Mouse (Mus musculus): ENCODE data around the gene Fdxr. TPM values are rescaled to one million over a fixed set of nuclear protein-coding genes. Genes with fewer than 3 reads are reported as not detected.

Fdxr gene
- polyA plus RNA-seq, 1 experiment: not detected

DNA sequence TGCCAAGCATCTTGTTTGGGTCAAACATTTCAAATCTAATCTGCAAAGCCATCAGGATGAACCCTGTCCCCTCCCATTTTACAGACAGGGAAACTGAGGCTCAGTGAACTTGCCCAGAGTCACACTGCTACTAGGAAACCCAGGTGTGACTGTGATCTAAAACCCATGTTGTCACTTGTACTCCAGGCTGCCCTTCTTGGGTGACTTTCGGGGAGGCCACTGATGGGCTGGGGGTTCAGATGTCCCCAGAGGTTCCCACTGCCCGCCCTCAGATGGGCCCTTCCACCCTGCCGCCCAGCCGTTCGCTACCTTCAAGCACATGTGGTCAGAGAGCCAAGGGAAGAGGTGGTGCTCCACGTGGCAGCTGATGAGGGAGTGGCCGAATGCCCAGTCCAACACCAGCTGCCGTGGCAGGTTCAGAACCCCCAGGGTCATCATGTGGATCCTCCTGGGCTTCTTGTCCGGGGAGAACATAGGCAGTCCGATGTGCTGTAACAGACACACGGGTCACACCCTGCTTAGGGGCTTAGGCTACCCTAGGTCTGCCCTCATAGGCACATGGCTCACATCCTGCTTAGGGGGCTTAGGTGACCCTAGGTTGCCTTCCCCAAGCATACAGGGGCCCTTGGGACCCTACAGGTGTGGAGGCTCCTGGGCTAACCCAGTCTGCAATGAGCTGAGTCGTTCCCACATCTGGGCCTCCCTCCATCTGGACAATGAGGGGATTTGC, 7.2 kb upstream of the Fdxr start:
- Histone ChIP-seq H3K4me3 (ENCODE audit: insufficient read depth, low read depth, low read length) (no peak overlapping the region), H3K4me1 (ENCODE audit: control insufficient read depth, insufficient read depth, low read length) (peaks cover 23% of the 10 kb centered on the region; the same call in 1 of the 2 replicates), H3K27ac (ENCODE audit: insufficient read depth, low read depth, low read length) (no peak overlapping the region)
- 86% methylated on average over 12 of the region's 12 CpGs for WGBS
- TF ChIP-seq CTCF (IDR thresholded peaks at IDR 0.05; ENCODE audit: insufficient read depth, low read depth, low read length) (no peak), POLR2A (IDR thresholded peaks at IDR 0.05; ENCODE audit: insufficient read depth, low read depth, low read length) (no peak)

DNA sequence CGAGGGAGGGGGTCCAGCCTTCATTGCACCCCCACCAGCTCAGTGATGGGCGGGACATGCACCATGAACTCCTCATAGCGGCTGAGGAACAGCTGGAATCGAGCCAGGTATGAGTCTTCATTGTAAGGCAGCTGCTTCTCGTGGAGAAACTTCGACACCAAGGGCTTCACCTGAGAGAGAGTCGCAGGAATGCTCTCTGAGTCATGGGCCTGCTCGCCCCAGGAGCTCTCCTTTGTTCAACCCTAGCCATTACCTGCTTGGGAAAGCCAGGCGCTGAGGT, 6.6 kb upstream of the Fdxr start:
- WGBS: 80% methylated on average over 9 of the region's 9 CpGs
- Histone ChIP-seq H3K27ac (ENCODE audit: insufficient read depth, low read depth, low read length) (0 out of 2 replicates have a peak overlapping the region, but pooled peaks have one; percentile 32), H3K4me3 (ENCODE audit: insufficient read depth, low read depth, low read length) (no peak overlapping the region), H3K4me1 (ENCODE audit: control insufficient read depth, insufficient read depth, low read length) (peaks cover 23% of the 10 kb centered on the region; the same call in 1 of the 2 replicates)
- TF ChIP-seq CTCF (IDR thresholded peaks at IDR 0.05; ENCODE audit: insufficient read depth, low read depth, low read length) (no peak), POLR2A (IDR thresholded peaks at IDR 0.05; ENCODE audit: insufficient read depth, low read depth, low read length) (no peak)

DNA sequence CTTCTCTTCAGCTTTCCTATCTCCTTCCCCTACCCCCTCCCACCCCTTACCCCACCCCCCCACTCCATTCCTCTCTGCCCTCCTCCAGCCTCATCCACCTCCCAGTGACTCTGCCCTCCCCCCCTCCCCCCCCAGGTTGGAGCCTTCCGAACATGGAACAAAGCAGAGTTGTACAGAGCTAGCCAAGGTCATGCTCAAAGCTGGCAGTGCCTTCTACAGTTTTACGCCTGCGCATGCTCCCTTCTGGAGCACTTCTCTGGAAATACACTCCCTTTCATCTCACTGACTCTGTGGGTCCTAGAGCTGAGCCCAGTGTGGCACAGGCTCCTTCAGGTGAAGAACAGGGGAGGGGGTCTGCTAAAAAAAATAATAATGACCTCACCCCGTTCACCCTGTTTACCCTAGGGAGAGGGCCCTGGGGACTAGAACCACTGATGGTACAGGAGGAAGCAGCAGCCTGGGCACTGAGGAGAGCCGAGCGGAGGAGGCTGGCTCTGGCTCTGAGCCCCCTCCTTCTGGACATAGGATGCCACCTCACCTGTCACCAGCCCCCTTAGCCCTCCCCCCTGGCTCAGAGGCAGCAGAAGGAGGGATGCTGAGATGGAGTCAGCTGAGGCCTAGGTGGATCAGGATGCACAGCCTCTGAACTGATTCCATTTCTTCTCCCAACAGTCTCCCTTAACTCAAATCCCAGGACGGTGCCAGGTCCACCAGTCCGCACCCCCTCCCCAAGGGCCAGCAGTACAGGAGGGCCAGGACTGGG, 6.1 kb upstream of the Fdxr start:
- 0 out of 2 replicates have a peak overlapping the region, but pooled peaks have one; percentile 32 for H3K27ac ChIP-seq (ENCODE audit: insufficient read depth, low read depth, low read length)
- WGBS: 66% methylated on average over 8 of the region's 8 CpGs
- no peak for TF ChIP-seq POLR2A (IDR thresholded peaks at IDR 0.05; ENCODE audit: insufficient read depth, low read depth, low read length)
- no peak for TF ChIP-seq CTCF (IDR thresholded peaks at IDR 0.05; ENCODE audit: insufficient read depth, low read depth, low read length)
- peaks cover 23% of the 10 kb centered on the region; the same call in 1 of the 2 replicates for H3K4me1 ChIP-seq (ENCODE audit: control insufficient read depth, insufficient read depth, low read length)
- no peak overlapping the region for H3K4me3 ChIP-seq (ENCODE audit: insufficient read depth, low read depth, low read length)

DNA sequence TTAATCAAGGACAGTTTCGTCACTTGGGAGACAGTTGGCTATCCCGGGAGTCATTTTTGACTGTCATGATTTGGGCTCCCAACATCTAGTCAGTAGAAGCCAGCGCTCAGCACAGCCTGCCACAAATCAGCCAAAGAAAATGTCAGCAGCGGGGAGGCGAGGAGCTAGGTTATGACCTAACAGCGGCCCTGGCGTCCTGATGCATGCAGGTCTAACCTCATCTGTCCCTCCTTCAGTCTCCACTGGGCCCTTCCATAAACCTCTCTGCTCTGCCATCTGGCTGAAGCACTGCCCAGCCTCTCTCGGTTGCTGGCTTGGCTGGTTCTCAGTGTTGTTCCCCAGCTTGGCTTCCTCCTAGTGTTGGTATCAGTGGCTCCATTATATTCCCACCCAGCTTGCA, 5.4 kb upstream of the Fdxr start:
- Histone ChIP-seq H3K4me3 (ENCODE audit: insufficient read depth, low read depth, low read length) (no peak overlapping the region), H3K27ac (ENCODE audit: insufficient read depth, low read depth, low read length) (peak overlapping the region; percentile 62), H3K4me1 (ENCODE audit: control insufficient read depth, insufficient read depth, low read length) (peaks cover 23% of the 10 kb centered on the region; the same call in 1 of the 2 replicates)
- TF ChIP-seq CTCF (IDR thresholded peaks at IDR 0.05; ENCODE audit: insufficient read depth, low read depth, low read length): no peak
- no peak for TF ChIP-seq POLR2A (IDR thresholded peaks at IDR 0.05; ENCODE audit: insufficient read depth, low read depth, low read length)
- WGBS: 66% methylated on average over 8 of the region's 8 CpGs

DNA sequence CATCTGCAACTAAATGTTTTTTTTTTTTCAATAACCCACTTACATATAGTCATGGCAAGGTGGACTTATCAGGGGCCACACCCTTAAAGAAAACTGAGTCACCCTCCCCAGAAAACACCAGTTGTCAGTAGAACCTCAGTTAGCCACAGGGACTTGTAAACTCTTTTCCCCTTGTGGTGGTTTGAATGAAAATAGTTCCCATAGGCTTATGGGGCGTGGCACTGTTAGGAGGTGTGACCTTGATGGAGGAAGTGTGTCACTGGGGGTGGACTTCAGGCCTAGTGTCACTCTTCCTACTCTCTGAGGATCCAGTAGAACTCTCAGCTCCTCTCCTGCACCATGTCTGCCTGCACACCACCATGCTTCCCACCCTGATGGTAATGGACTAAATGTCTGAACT, 2.9 kb upstream of the Fdxr start:
- Histone ChIP-seq H3K27ac (ENCODE audit: insufficient read depth, low read depth, low read length) (no peak overlapping the region), H3K4me1 (ENCODE audit: control insufficient read depth, insufficient read depth, low read length) (peaks cover 26% of the 10 kb centered on the region), H3K4me3 (ENCODE audit: insufficient read depth, low read depth, low read length) (no peak overlapping the region)
- TF ChIP-seq CTCF (IDR thresholded peaks at IDR 0.05; ENCODE audit: insufficient read depth, low read depth, low read length): no peak
- TF ChIP-seq POLR2A (IDR thresholded peaks at IDR 0.05; ENCODE audit: insufficient read depth, low read depth, low read length): no peak
- 76% methylated on average over 1 of the region's 1 CpGs for WGBS

DNA sequence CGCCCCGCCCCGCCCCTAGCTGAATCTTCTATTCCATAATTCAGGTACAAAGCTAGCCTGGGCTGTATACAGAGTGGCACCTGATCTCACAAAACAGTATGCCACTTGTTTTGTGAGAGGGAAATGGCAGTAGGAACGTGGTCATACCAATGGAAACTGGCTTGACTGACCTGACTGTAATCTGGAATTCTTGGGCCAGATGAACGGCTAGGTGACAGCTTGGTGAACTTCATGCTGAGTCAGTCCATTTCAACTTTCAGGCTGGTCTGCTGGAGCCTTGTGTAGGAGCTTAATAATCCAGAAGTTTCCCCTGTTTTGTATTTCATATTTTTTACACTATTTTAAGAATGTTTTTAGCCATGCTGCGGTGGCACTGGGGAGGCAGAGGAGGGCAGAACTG, 1.3 kb upstream of the Fdxr start:
- H3K4me1 ChIP-seq (ENCODE audit: control insufficient read depth, insufficient read depth, low read length): peaks cover 22% of the 10 kb centered on the region
- H3K27ac ChIP-seq (ENCODE audit: insufficient read depth, low read depth, low read length): no peak overlapping the region
- H3K4me3 ChIP-seq (ENCODE audit: insufficient read depth, low read depth, low read length): no peak overlapping the region
- WGBS: 73% methylated on average over 6 of the region's 6 CpGs
- no peak for TF ChIP-seq POLR2A (IDR thresholded peaks at IDR 0.05; ENCODE audit: insufficient read depth, low read depth, low read length)
- no peak for TF ChIP-seq CTCF (IDR thresholded peaks at IDR 0.05; ENCODE audit: insufficient read depth, low read depth, low read length)

GRCm38 (mm10) chr11:115277604-115277975, 740 bp upstream of the Fdxr start:
- no peak for TF ChIP-seq CTCF (IDR thresholded peaks at IDR 0.05; ENCODE audit: insufficient read depth, low read depth, low read length)
- no peak for TF ChIP-seq POLR2A (IDR thresholded peaks at IDR 0.05; ENCODE audit: insufficient read depth, low read depth, low read length)
- WGBS: 15% methylated on average over 7 of the region's 7 CpGs

GRCm38 (mm10) chr11:115275954-115276353, 896 bp downstream of the Fdxr start:
- TF ChIP-seq POLR2A (IDR thresholded peaks at IDR 0.05; ENCODE audit: insufficient read depth, low read depth, low read length) (no peak), CTCF (IDR thresholded peaks at IDR 0.05; ENCODE audit: insufficient read depth, low read depth, low read length) (no peak)
- Histone ChIP-seq H3K27ac (ENCODE audit: insufficient read depth, low read depth, low read length) (no peak overlapping the region), H3K4me1 (ENCODE audit: control insufficient read depth, insufficient read depth, low read length) (peaks cover 13% of the 10 kb centered on the region), H3K4me3 (ENCODE audit: insufficient read depth, low read depth, low read length) (peak overlapping the region; percentile 15; the same call in 1 of the 2 replicates)
- 52% methylated on average over 3 of the region's 3 CpGs for WGBS

More at GRCm38 (mm10) chr11:115277604-115277975, 740 bp upstream of the Fdxr start:
- Histone ChIP-seq H3K4me1 (ENCODE audit: control insufficient read depth, insufficient read depth, low read length) (peaks cover 19% of the 10 kb centered on the region), H3K4me3 (ENCODE audit: insufficient read depth, low read depth, low read length) (peak overlapping the region; percentile 73), H3K27ac (ENCODE audit: insufficient read depth, low read depth, low read length) (peak overlapping the region; percentile 92)

DNA sequence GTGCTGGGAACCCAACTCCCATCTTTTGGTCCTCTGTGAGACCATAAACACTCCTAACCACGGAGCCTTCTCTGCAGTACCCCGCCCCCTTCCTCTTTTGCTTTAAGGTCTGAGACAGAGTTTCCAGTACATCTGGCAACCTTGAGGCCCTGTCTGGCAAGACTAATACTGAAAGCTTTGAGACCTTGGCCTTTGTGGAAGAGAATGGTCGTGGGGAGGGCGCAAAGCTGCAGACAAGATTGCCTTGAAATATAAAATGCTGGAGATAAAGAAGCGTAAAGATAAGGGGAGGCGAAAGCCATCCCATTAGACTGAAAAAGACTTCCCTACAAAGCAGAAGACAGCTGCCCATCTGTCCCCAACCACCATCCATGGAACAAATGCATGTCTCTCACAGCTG, 1.3 kb downstream of the Fdxr start:
- no peak for TF ChIP-seq POLR2A (IDR thresholded peaks at IDR 0.05; ENCODE audit: insufficient read depth, low read depth, low read length)
- TF ChIP-seq CTCF (IDR thresholded peaks at IDR 0.05; ENCODE audit: insufficient read depth, low read depth, low read length): no peak
- peaks cover 13% of the 10 kb centered on the region for H3K4me1 ChIP-seq (ENCODE audit: control insufficient read depth, insufficient read depth, low read length)
- H3K27ac ChIP-seq (ENCODE audit: insufficient read depth, low read depth, low read length): no peak overlapping the region
- 81% methylated on average over 6 of the region's 6 CpGs for WGBS
- H3K4me3 ChIP-seq (ENCODE audit: insufficient read depth, low read depth, low read length): no peak overlapping the region

Data from olfactory bulb, adult 2 months (tissue).